In the genomic region with DNA sequence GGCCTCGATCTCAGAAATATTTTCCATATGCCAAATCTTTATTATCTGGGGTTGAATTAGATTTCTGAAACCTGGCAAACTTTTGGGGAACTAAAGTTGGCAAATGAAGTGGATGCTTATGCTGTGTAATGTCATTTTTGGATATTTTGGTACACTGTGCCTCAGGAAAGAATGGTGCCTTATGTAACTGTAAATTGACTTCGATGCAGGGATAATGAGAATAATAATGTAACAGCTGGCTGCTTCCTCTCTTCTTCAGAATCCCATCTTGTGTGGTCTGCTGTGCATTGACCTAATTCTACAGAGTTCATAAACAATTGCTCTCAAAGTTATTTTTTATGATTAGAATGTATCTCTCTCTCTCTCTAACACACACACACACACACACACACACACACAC, we compare ENCODE assay signal across 19 mouse cellular contexts.
DNase-seq lines count a peak whose midpoint lies in the region; ATAC-seq lines count a peak whose summit lies in the region.
"Had no signal": no experiment of that assay in that cellular context is flagged by ENCODE, and none has a peak within 500 bp of the region (broad histone marks: within the 10 kb centered on the region; RNA-seq: fewer than 3 reads in every experiment).

No protein-coding gene starts in this region.

- no peak for DNase-seq in cerebellum, adult 11 months
- DNase-seq in brain, adult 2 months (ENCODE audit: low read depth, low spot score), result peak; percentile 44
- DNase-seq in retina, postnatal 1 day, result peak; percentile 65
- DNase-seq in heart, postnatal 25 days (ENCODE audit: low spot score), result no peak
- DNase-seq: adrenal gland, adult 8-10 months; adrenal gland, postnatal 14 days; adrenal gland, postnatal 36 days; B cell, adult 2 months; cerebellum, adult 18-20 months; cerebellum, adult 8-10 months; cerebellum, postnatal 14 days; cerebellum, postnatal 36 days; embryo, embryonic 11 days had no signal

- intact Hi-C loops in heart, postnatal 25 days (cut with DNase I), result no loop called here

- peak; percentile 58; the same call in 1 of the 2 replicates for ATAC-seq in cerebellum, adult (ENCODE audit: insufficient number of reproducible peaks, low FRiP score, low TSS enrichment)
- ATAC-seq: activated CD4-positive, CD25-positive, alpha-beta regulatory T cell, adult 4 months; CD4-positive, CD25-positive, alpha-beta regulatory T cell, adult 4 months; forebrain, embryonic 14.5 days; forebrain, embryonic 16.5 days; Patski had no signal

Comparison
In these comparisons a context has a peak if more than half of its experiments do, and no peak if none do; other contexts are left out.
1. DNase-seq: peak in brain, adult 2 months (single experiment) and retina, postnatal 1 day (single experiment); none in cerebellum, adult 11 months (single experiment) and heart, postnatal 25 days (single experiment).